Mouse (Mus musculus): ENCODE results near the gene Myo1b. TPM values are rescaled to one million over a fixed set of nuclear protein-coding genes. Genes with fewer than 3 reads are reported as not detected.
"Not testable (repeated sequence)": the region's sequence is repeated elsewhere in the genome, so short reads cannot be mapped to it uniquely, and the experiment has no call there.

Myo1b gene
- total RNA-seq, 2 experiments from 2014 or later: 10.1 to 10.4 TPM

GRCm38 (mm10) chr1:51897160-51897572, 18.7 kb downstream of the Myo1b start:
- no peak for DNase-seq (ENCODE audit: low spot score in 2 of 2)

GRCm38 (mm10) chr1:51895961-51896360, 19.9 kb downstream of the Myo1b start:
- DNase-seq (ENCODE audit: low spot score in 2 of 2): no peak

- DNase-seq (ENCODE audit: low spot score in 2 of 2): no peak
These were observed 21.1 kb downstream of the Myo1b start for GRCm38 (mm10) chr1:51894721-51895120.

- no peak for DNase-seq (ENCODE audit: low spot score in 2 of 2)
These were observed 22.1 kb downstream of the Myo1b start for GRCm38 (mm10) chr1:51893521-51894355.

GRCm38 (mm10) chr1:51892005-51892404, 23.9 kb downstream of the Myo1b start:
- no peak for DNase-seq (ENCODE audit: low spot score in 2 of 2)

- DNase-seq (ENCODE audit: low spot score in 2 of 2): no peak
These were observed 27.6 kb downstream of the Myo1b start for GRCm38 (mm10) chr1:51888046-51888813.

GRCm38 (mm10) chr1:51885356-51885983, 30.4 kb downstream of the Myo1b start:
- no peak for DNase-seq (ENCODE audit: low spot score in 2 of 2)

- DNase-seq (ENCODE audit: low spot score in 2 of 2): no peak
These were observed 32.7 kb downstream of the Myo1b start for GRCm38 (mm10) chr1:51883211-51883610.

- DNase-seq (ENCODE audit: low spot score in 2 of 2): no peak
These were observed 33.1 kb downstream of the Myo1b start for GRCm38 (mm10) chr1:51882752-51883151.

GRCm38 (mm10) chr1:51879927-51880814, 35.7 kb downstream of the Myo1b start:
- no peak for DNase-seq (ENCODE audit: low spot score in 2 of 2)

GRCm38 (mm10) chr1:51879333-51879770, 36.5 kb downstream of the Myo1b start:
- no peak for DNase-seq (ENCODE audit: low spot score in 2 of 2)

GRCm38 (mm10) chr1:51875462-51876225, 40.2 kb downstream of the Myo1b start:
- DNase-seq (ENCODE audit: low spot score in 2 of 2): no peak

- DNase-seq (ENCODE audit: low spot score in 2 of 2): no peak
These were observed 43.2 kb downstream of the Myo1b start for GRCm38 (mm10) chr1:51872493-51873261.

- not testable (repeated sequence) for DNase-seq (ENCODE audit: low spot score in 2 of 2)
These were observed 44.6 kb downstream of the Myo1b start for GRCm38 (mm10) chr1:51871234-51871633.

- no peak for DNase-seq (ENCODE audit: low spot score in 2 of 2)
These were observed 52.9 kb downstream of the Myo1b start for GRCm38 (mm10) chr1:51862828-51863421.

GRCm38 (mm10) chr1:51860837-51861236, 55.0 kb downstream of the Myo1b start:
- no peak for DNase-seq (ENCODE audit: low spot score in 2 of 2)

GRCm38 (mm10) chr1:51856946-51857345, 58.9 kb downstream of the Myo1b start:
- no peak for DNase-seq (ENCODE audit: low spot score in 2 of 2)

- no peak for DNase-seq (ENCODE audit: low spot score in 2 of 2)
These were observed 59.5 kb downstream of the Myo1b start for GRCm38 (mm10) chr1:51856245-51856915.
